7 mouse cellular contexts compared by ENCODE assay signal in genomic region chr2:181134591-181135445, GRCm38 (mm10). TPM values are rescaled to one million over a fixed set of nuclear protein-coding genes. Genes with fewer than 3 reads are reported as not detected.
DNase-seq lines count a peak whose midpoint lies in the region; ATAC-seq lines count a peak whose summit lies in the region.

Kcnq2 (minus strand) TSS chr2:181135300.

- H3K36me3 ChIP-seq in lung, embryonic 15.5 days, result no peaks in the 10 kb centered on the region
- H3K36me3 ChIP-seq in intestine, embryonic 14.5 days (ENCODE audit: control insufficient read depth, insufficient read depth, low read length), result no peaks in the 10 kb centered on the region
- no peaks in the 10 kb centered on the region for H3K36me3 ChIP-seq in midbrain, embryonic 12.5 days

- WGBS in lung, embryonic 15.5 days, result under 1% methylated on average over 98 of the region's 104 CpGs
- WGBS in intestine, embryonic 14.5 days, result under 1% methylated on average over 88 of the region's 104 CpGs
- under 1% methylated on average over 98 of the region's 104 CpGs for WGBS in midbrain, embryonic 12.5 days

- peaks cover 10% of the 10 kb centered on the region for H3K4me1 ChIP-seq in lung, embryonic 15.5 days
- H3K4me1 ChIP-seq in intestine, embryonic 14.5 days (replicated peaks; ENCODE audit: control insufficient read depth, insufficient read depth, low read length), result 0 out of 2 replicates have a peak, but pooled peaks cover 4% of the 10 kb centered on the region
- H3K4me1 ChIP-seq in midbrain, embryonic 12.5 days, result peaks cover 18% of the 10 kb centered on the region

- H3K27me3 ChIP-seq in lung, embryonic 15.5 days, result peaks cover 58% of the 10 kb centered on the region
- H3K27me3 ChIP-seq in intestine, embryonic 14.5 days (replicated peaks; ENCODE audit: control insufficient read depth, insufficient read depth, low read length), result peaks cover 60% of the 10 kb centered on the region
- peaks cover 71% of the 10 kb centered on the region for H3K27me3 ChIP-seq in midbrain, embryonic 12.5 days

- ATAC-seq in lung, embryonic 15.5 days (ENCODE audit: borderline replicate concordance, extremely low read depth, low FRiP score, low TSS enrichment), result no peak
- ATAC-seq in intestine, embryonic 14.5 days (replicated peaks; ENCODE audit: low FRiP score, low TSS enrichment, low read depth), result no peak
- ATAC-seq in midbrain, embryonic 12.5 days (ENCODE audit: low FRiP score, low read depth), result peak; percentile 69
- no peak for ATAC-seq in monocyte, adult 5-6 weeks (replicated peaks; ENCODE audit: insufficient number of reproducible peaks, low FRiP score, low TSS enrichment, poor library complexity, severe bottlenecking)

- peak within 1 kb of the TSS; percentile 76 for H3K4me2 ChIP-seq in lung, embryonic 15.5 days
- H3K4me2 ChIP-seq in intestine, embryonic 14.5 days (ENCODE audit: low read length), result peak within 1 kb of the TSS; percentile 77
- peak within 1 kb of the TSS; percentile 85 for H3K4me2 ChIP-seq in midbrain, embryonic 12.5 days (replicated peaks)

- no peak within 1 kb of the TSS for H3K9ac ChIP-seq in lung, embryonic 15.5 days
- H3K9ac ChIP-seq in intestine, embryonic 14.5 days (ENCODE audit: low read length), result no peak within 1 kb of the TSS
- H3K9ac ChIP-seq in midbrain, embryonic 12.5 days (replicated peaks), result peak within 1 kb of the TSS; percentile 80

- H3K4me3 ChIP-seq in lung, embryonic 15.5 days, result peak within 1 kb of the TSS; percentile 40
- peak within 1 kb of the TSS; percentile 42 for H3K4me3 ChIP-seq in intestine, embryonic 14.5 days (ENCODE audit: low read depth, low read length)
- peak within 1 kb of the TSS; percentile 76 for H3K4me3 ChIP-seq in midbrain, embryonic 12.5 days

- no peaks in the 10 kb centered on the region for H3K9me3 ChIP-seq in lung, embryonic 15.5 days
- H3K9me3 ChIP-seq in intestine, embryonic 14.5 days (ENCODE audit: control insufficient read depth, low read length), result no peaks in the 10 kb centered on the region
- H3K9me3 ChIP-seq in midbrain, embryonic 12.5 days, result no peaks in the 10 kb centered on the region

- H3K27ac ChIP-seq in lung, embryonic 15.5 days, result no peak within 1 kb of the TSS
- no peak within 1 kb of the TSS for H3K27ac ChIP-seq in intestine, embryonic 14.5 days (ENCODE audit: low read depth)
- peak within 1 kb of the TSS; percentile 93 for H3K27ac ChIP-seq in midbrain, embryonic 12.5 days (replicated peaks)

- DNase-seq in lung, postnatal 36 days, result no peak
- DNase-seq in embryo, embryonic 10 days (ENCODE audit: low spot score), result peak; percentile 39
- no peak for DNase-seq in intestine, embryonic 14.5 days (ENCODE audit: low spot score)
- DNase-seq in thymus, postnatal 4 days, result no peak

RNA-seq across cellular contexts. Expression of gene Kcnq2, which starts in this region (rescaled TPM):
- 0.14 and 0.29 TPM in 2 replicates for polyA plus RNA-seq in lung, embryonic 15.5 days (2015; fragmentation: Nextera tagmentation; extraction: Ambion mirVana)
- polyA plus RNA-seq in intestine, embryonic 14.5 days (2014; fragmentation: Nextera tagmentation; extraction: Ambion mirVana), result 2.0 and 2.4 TPM in 2 replicates
- polyA plus RNA-seq in midbrain, embryonic 12.5 days (2016; fragmentation: Nextera tagmentation; extraction: Ambion mirVana), result 30.7 and 34.3 TPM in 2 replicates
- not detected in 3 replicates for total RNA-seq in monocyte, adult 5-6 weeks (2017)
